Mouse (Mus musculus) kidney, adult 2 months (tissue): ENCODE results near the gene Senp3.

Source experiments
- CTCF ChIP-seq: fragments of 200-500 bp; conservative IDR thresholded peaks from 2 replicates; pipeline ENCODE4 v1.5.1; 2011; ENCODE audit warnings: low read depth, mild to moderate bottlenecking, control low read depth, low read length, moderate library complexity, mixed read lengths; ENCODE audit not compliant: insufficient read depth, insufficient read length
- POLR2A ChIP-seq: fragments of 200-500 bp; IDR thresholded peaks from one replicate; pipeline ENCODE4 v1.6.1; 2011; ENCODE audit warnings: low read depth, low read length, control low read depth

GRCm38 (mm10) chr11:69653399-69653798, 28.5 kb downstream of the Senp3 start:
- TF ChIP-seq CTCF (no peak), POLR2A (no peak)
